Mouse (Mus musculus) CH12F3 (cell line): ENCODE measurements around the gene Gm20479.

ENCODE experiments used
- in situ Hi-C: fragments of 300-500 bp; cut with MboI; formaldehyde crosslinking; loops from 2 replicates; pipeline ENCODE4 v1.14.3; 2020; ENCODE audit warnings: low sequenced_read_pairs

Gene Gm20479

DNA sequence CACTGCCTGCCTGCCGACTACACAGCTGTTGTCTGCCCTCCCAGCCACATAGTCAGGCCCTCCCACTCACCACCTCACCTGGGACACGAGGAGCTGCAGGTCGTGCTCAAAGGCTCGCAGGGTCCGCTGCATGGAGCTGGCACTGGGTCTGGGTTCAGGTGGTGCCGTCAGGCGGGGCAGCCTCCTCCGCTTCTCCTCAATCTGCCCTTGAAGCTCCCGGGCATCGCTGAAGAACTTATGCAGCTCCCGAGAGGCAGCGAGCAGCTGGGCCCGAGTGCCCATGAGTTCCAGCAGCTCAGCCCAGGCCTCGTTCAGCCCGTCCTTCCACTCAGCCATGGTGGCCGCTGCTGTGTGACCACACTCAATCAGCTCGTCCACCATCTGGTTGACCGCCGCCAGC, 11.9 kb upstream of the Gm20479 start:
- in situ Hi-C loops: no loop called here

DNA sequence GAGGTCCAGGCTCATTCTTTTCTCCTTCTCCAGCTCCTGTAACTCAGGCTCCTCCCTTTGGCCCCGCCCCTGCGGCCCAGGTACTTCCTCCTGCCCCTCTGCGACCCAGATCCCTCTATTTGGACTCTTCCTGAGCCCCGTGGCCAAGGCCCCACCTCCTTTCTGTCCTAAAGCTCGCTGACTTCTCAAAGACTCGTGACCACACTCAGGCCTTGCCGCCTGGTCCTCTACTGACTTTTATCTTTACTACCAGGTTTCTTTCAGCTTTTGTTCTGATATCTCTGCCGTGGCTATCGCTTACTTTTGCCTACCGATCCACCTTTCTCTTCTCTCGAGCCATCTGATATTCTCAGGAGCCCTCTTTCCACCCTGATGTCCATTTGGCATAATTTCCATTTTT, 10.8 kb upstream of the Gm20479 start:
- in situ Hi-C loops: no loop called here

DNA sequence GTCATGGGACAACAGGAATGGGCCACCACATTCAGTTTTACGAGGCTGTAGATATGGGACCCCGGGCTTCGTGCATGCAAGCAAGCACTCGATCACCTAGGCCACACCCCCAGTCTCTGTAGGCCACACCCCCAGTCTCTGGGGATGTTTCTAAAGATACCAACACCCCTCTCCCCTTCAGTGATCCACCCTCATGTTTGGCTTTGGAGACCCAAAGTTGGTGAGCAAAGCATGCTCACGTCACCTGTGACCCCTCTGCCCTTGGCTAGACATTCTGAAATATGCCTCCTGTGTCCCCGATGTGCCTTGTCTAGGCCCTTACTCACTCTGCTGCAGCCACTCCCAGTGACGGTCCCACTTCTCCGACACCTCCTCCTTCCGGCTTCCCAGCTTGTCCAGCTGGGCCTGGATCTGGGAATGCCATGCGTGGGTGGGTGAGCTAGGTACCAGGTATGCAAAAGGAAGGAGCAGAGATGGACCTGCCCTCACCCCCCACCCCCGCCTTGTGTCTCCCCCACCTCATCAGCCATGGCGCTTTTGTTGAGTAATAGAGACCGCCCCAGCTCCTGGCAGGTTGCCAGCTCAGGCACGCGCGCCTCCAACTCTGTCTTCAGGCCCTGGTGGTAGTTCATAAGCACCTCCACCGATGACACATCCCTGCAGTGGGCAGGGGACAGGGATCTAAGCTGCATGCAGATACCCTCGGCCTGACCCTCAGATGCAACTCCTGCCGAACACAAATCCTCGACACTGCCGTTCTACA, 9.0 kb upstream of the Gm20479 start:
- in situ Hi-C loops: no loop called here

DNA sequence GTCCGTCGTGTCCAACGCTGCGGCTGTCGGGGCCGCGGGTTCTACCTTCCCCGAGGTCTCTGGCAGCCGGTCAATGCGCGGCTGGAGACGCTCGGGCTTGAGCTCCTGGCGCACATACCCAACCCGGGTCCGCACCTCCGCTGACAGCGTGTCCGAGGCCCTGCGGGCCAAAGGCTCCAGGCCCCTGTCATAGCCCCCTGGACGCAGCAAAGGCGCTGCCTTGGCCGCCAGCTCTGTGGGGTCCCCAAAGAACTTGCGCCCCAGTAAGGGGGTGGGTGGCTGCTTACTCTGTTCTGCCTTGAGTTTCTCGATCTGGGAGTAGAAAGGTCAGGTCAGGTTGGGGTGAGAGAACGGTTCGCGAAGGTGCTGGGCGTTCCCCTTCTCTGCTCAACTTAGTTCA, 7.2 kb upstream of the Gm20479 start:
- in situ Hi-C loops: no loop called here

DNA sequence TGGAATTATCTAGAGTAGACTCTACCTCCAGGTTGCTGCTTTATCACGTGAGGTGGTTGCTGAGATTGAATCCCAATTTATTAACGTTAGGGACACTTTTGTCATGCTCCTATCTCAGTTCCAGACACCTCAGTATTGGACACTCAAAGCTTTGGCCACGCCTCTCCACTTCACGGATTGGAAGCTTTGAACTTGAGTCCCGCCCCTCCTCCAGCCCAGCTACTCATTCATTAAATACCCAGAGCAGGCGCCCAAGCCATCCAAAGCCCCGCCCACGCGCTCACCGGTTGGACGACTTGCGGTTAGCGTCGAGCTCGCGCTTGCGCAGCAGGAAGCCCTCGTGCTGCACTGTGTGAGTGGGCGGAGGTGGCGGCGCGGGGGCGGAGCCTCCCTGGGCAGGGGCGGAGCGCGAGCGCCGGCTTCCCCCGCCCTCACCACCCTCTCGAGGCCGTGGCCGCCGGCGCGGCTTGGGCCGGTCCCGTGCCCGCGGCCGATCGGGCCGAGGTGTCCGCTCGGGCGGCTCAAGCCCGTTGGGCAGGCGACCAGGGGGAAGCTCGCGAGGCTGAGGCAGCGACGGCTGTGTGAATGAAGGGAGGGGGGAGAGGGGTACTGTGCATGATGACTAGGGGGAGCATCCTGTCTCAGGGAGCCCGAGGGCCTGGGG, 4.2 kb upstream of the Gm20479 start:
- in situ Hi-C loops: no loop called here

DNA sequence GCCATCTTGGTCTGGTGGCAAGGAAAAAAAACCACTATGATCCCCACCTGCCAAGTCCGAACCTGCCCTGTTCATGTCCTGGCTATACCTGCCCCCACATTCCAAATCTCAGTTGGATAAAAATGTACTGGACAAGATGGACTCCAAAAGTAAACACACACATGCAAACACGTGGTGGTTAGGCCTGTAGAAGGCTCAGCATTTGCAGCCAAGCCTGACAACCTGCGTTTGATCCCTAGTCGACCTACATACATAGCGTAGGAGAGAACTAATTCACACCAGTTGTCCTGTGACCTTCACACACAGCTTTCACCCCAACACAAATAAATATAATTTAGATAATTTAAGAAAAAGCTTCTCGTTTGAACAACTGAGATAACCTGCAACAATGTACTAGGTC, 3.5 kb upstream of the Gm20479 start:
- in situ Hi-C loops: no loop called here

DNA sequence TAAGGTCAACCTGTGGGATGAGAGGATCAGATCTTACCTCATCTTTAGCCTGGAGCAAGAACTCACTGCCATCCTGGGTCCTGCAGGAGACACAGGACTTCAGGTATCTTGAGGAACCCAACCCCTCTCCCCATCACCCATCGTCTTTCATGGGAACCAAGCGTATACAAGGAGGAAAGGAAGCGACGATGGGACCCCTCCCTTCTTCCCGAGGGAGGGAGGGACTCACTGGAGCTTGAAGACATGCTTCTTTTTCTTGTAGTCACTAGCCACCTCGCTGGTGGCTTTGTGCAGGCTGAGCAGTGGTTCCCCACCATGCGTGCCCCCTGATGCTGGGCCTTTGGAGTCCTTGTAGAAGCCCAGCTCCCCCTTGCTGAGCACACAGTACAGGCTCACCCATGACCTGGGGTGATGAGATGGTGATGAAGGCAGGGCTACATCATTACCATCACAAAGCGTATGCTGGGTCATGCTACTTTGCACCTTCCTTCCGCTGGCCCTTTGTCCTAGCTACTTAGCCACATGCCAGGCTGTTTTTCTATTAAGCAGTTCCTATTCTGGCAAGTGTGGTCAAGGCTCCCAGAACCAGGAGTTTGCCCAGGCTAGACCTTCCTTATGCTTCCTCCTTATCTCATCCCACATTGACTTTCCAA, 2.6 kb upstream of the Gm20479 start:
- in situ Hi-C loops: no loop called here

DNA sequence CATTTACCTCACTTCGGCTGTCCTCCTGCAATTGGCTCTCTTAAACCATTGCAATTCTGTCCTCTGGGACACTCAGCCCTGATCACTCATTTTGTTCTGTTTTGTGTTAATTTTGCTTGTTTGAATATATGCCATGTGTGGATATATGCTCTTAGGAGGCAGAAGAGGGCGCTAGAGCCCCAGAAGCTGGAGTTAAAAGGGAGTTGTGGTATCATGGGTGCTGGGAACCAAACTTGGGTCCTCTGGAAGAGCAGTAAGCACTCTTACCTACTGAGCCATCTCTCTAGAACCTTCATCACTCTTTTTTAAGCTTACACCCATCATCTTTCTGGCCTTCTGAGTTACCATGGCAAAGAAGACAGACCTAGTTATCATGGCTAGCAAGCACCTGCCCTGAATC, 1.9 kb upstream of the Gm20479 start:
- in situ Hi-C loops: no loop called here

DNA sequence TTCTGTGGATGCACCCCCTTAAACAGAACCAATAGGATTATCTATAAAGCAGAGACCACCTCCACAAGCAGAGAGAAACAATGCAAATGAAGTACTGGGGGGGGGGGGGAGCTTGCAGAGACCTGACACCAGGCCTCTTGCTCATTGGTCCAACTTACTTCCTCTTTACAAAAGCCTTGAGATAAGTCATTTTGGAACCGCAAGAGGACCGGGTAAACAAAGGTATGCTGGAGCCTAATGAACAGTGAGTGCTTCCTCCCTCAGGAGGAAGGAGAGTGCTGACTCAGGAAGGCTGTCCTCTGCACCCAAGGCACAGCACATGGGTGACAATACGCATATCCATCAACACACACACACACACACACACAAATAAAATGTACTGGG, 368 bp upstream of the Gm20479 start:
- in situ Hi-C loops: no loop called here

DNA sequence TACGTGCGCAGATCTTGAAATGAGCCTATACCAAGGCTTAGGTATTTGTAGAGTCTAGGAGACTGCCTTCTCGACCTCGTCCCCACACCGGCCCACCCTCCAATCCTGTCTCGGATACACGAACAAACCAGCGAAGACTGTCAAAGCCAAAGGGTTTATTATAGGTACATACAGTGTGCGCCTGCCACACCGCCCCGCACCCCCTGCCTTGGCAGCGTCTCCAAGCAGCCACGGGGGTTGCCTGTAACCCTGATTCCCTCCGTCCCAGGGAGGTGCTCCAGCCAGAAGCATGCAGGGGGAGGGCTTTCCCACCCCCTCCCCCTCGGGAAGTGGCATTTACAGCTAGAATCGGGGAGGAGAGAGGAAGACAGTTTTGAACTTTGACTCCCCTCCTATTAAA, 971 bp downstream of the Gm20479 start:
- in situ Hi-C loops: no loop called here

DNA sequence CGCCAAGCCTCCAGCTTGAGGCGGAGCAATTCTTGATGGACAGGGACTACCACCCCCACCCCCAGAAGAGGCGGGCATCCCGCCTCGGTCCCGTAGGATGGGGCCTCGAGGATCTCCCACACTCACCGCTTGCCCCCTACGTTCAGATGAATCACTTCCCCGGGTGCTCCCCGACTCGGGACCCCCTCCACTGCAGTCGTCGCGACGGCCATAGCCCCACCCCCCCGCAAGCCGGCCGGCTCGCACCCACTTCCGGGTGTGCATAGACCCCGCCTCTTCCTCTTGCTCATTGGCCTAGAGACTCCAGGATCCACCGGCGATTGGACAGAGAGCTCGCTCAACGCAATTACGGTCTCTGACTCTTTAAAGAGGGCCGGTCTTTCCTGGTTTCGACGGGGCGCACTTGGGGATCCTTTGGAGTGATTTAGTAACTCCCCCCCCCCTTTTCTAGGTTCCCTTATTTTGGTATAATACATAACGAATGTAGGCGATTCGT, 1.4 kb downstream of the Gm20479 start, which contains the start of gene Shkbp1:
TSS of gene Shkbp1 (minus strand) at position 275 of the 496 bp plus-strand sequence.
- in situ Hi-C loops: no loop called here

DNA sequence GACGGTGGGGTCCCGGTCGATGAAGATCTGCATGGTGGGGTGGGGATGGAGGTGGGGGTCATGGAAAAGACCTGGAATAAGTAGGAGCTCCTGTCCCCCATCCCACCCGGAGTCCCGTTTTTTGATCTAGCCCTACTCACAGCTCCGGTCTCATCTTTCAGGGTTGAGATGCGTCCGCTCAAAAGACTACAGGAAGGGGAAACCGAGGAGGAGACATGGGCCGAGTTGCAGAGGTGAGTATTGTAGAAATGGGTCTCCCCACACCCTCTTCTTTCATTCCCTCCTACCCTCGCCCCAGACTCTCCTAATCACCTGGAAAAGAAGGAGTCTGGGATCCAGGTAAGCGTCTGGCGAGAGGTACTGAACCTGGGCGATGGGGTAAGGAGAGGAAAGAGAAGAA, 2.0 kb downstream of the Gm20479 start:
- in situ Hi-C loops: no loop called here

DNA sequence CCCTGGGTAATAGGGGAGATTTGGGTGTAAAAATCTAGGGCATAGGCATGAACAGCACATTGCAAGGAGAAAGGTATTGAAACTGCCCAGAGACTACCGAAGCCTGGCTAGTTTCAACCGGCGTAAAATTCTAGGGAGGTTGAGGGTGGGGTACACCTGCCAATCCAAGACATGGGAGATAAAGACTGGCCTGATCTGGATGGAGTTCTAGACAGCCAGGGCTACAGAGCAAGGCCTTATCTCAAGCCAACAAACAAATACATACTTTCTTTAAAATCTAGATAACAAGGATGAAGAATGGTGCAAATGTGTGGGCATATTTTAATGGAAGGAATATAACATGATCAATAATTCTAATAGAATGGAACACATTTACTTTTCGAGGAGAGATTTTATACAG, 2.4 kb downstream of the Gm20479 start:
- in situ Hi-C loops: no loop called here

DNA sequence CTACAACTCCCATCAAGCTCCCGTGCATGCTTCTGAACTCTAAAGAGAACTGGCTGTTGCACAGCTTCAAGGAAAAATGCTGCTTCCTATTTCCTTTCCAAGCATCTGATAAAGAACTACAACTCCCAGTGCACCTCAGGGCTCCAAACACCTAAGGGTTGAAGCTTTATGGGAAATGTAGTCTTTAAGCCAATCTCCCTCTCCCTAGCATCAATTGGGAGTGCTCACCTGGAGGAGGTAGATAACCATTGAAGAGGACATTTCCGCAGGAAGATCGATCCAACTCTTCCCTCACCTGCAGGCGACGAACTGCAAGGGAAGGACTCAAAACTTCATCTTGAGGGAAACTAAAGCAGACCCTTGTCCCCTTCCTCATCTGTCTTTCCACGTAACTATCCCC, 3.1 kb downstream of the Gm20479 start:
- in situ Hi-C loops: no loop called here

DNA sequence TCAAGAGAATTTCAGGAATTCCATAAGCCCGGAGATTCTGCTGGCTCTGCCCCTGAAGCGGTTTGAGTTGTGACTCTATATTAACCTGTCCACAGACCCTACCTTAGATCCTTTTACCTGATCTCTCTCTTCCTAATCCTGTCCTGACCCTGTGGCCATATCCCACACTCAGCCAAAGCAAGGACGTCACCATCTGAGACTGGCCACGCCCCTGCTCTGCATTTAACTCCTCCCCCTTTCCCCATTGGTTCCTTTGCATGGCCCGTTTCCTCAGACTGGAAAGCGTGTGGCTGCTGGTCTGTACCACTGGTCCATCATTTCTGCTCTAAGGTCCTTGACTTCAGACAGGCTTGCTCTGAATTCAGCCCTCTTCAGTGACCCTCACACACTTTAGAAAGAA, 11.8 kb downstream of the Gm20479 start:
- in situ Hi-C loops: no loop called here

DNA sequence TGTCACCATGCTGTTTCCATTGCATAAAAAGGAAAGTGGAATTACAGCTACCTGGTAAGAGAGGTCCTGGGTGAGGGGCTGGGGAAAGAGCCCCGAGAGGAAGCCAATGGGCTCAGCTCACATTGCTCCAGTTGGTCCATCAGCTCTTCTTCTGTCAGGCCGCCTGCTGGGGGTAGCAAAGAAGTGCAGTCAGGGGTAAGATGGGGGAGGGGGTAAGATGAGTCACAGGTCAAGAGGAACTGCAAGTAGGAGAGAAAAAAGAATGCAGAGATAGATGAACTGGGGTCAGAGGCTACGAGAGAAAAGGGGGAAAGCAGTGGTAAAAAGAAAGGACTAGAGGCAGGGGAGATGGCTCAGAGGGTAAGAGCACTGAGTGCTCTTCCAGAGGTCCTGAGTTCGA, 14.6 kb downstream of the Gm20479 start:
- in situ Hi-C loops: no loop called here

DNA sequence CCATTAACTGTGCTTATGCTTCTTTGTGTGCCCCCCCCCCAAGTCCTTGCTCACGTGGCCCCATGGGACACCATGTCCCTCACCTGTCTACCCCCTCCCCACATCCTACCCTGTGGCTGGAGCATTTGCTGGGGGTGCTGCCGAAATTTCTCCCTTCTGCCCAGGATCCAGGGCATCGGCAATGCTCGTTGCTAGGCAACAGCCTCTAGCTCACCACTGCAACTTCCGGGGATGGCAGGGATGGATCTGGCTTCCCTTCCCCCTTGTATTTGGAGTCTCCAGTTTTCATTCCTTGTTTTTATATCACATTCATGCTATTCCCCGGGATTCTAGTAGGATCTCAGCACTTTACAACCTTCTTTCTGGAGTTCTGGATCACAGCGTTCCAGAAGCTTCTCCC, 17.7 kb downstream of the Gm20479 start:
- in situ Hi-C loops: no loop called here

DNA sequence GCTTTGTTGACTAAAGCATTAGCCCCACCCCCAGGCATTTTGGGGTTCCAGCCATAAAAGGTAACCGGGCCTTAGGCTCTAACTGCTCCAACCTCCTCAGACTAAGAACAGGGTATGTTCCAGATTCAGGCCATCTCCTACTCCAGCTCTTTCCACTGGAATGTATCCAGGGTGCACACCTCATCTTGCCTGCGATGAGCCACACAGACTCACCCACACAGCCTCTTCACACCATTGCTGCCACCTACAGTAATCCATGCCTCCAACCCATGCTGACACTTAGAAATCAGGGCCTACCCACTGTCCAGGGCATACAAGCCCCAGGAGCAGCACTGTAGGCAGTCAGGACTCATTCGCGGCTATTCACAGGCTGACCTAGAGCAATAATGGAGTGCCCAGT, 18.1 kb downstream of the Gm20479 start:
- in situ Hi-C loops: no loop called here

DNA sequence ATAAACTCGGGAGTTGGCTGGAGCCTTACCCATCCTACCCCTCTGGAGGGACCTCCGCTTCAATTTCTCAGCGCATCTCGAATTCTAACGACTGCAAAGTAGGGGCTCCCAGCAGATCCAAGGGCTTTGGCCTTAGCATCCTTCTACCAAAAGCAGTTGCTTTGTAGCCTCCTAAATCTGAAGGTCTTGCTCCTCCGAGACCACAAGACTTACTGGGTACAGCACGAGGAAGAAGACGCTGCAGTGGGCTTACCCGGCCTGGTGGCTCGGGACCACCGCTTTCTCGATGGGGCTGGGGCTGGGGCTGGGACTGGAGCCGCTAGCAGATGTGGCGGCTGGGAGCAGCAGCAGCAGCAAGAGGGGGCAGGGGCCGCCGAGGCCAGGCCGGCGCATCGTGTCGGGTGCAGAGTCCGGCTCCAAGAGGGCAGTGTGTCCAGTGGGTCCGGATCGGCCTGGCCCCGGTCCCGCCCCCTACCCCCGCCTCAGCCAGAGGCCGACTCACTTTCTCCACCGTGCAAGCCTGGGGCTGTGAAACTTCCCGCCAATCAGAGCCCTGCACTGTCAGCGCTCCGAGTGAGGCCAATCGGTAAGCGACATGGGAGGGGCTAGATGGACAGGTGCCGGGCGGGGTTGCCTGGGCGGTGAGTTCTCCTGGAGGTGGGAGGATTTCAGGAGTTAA, 19.9 kb downstream of the Gm20479 start, which contains the start of gene Ltbp4:
TSS of gene Ltbp4 (minus strand) at position 518 of the 679 bp plus-strand sequence.
- in situ Hi-C loops: no loop called here

DNA sequence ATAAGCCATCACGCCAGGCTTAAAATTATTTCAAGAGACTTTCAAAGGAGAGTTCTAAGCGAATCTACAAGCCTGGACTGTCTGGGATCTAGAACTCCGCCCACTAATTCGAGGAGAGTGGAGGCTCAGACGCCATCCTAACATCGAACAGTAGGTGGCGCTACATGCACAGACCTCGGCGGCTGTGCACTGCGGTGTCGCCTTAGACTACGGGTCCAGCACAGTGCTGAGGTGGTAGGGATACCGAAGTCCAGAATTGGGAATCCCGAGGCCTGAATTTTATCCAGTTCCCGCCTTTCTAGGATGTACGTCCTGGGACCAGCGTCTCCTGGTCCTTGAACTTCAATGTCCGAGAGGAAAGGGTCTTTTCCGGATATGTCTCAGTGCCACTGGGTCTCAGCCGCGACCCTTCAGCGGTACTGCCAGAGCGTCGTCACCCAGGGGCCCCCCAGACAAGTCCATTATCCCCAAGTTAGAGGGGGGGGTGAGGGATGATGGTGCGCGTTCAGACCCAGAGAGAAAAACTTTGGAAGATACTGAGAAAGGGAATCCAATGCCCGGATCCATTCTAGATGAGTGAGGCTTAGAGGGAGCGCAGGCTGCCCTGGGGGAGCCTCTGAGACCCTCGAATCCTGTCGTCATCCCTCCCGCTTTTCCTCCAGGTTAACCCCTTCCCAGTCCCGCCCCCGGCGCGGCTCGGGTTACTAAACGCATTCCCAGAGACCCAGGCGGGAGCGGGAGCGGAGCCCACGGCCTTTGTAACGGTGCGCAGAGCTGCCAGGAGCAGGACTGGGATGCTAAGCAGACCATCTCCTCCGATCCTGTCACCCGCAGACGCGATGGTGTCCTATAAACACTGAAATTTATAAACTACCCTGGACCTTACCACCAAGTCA, 21.0 kb downstream of the Gm20479 start:
- in situ Hi-C loops: no loop called here
